ENCODE assay signal across 8 mouse cellular contexts in genomic region chr8:61908303-61909215, GRCm38 (mm10). TPM values are rescaled to one million over a fixed set of nuclear protein-coding genes. Genes with fewer than 3 reads are reported as not detected.
DNase-seq lines count a peak whose midpoint lies in the region; ATAC-seq lines count a peak whose summit lies in the region.

No protein-coding gene starts in this region.

- H3K4me1 ChIP-seq in kidney, embryonic 16.5 days (ENCODE audit: insufficient read depth, low read length), result no peaks in the 10 kb centered on the region
- H3K4me1 ChIP-seq in midbrain, embryonic 10.5 days, result 0 out of 2 replicates have a peak, but pooled peaks cover 4% of the 10 kb centered on the region

- no peaks in the 10 kb centered on the region for H3K9me3 ChIP-seq in kidney, embryonic 16.5 days (ENCODE audit: low read length)
- no peaks in the 10 kb centered on the region for H3K9me3 ChIP-seq in midbrain, embryonic 10.5 days (replicated peaks)

- ATAC-seq in kidney, embryonic 16.5 days (ENCODE audit: low FRiP score, low TSS enrichment), result 0 out of 2 replicates have a peak, but pooled peaks have one; percentile 19

- no peak overlapping the region; the same call in 1 of the 2 replicates for H3K4me2 ChIP-seq in kidney, embryonic 16.5 days (replicated peaks; ENCODE audit: low read depth, low read length)

- H3K36me3 ChIP-seq in kidney, embryonic 16.5 days (ENCODE audit: insufficient read depth, low read length), result no peaks in the 10 kb centered on the region
- H3K36me3 ChIP-seq in midbrain, embryonic 10.5 days, result no peaks in the 10 kb centered on the region

- WGBS in kidney, embryonic 16.5 days, result 60% methylated on average over 13 of the region's 13 CpGs
- WGBS in midbrain, embryonic 10.5 days, result 80% methylated on average over 13 of the region's 13 CpGs

- no peak overlapping the region for H3K4me3 ChIP-seq in kidney, embryonic 16.5 days (ENCODE audit: low read length)
- H3K4me3 ChIP-seq in midbrain, embryonic 10.5 days, result no peak overlapping the region

- no peak overlapping the region for H3K9ac ChIP-seq in kidney, embryonic 16.5 days (replicated peaks; ENCODE audit: low read length)

- intact Hi-C loops in gastrocnemius, postnatal 36 days (cut with DNase I), result no loop called here

- no peaks in the 10 kb centered on the region for H3K27me3 ChIP-seq in kidney, embryonic 16.5 days (ENCODE audit: insufficient read depth, low read length)
- H3K27me3 ChIP-seq in midbrain, embryonic 10.5 days (ENCODE audit: low read depth, poor library complexity, severe bottlenecking), result no peaks in the 10 kb centered on the region

- DNase-seq in 3134 (ENCODE audit: extremely low read depth, insufficient read length, low spot score) (peak; percentile 5), 416B (ENCODE audit: low read depth) (peak; percentile 29)
- DNase-seq in gastrocnemius, postnatal 36 days, result peak; percentile 47 to 61
- DNase-seq in lung, postnatal 4 days, result peak; percentile 32 to 55
- no peak for DNase-seq in urinary bladder, postnatal 25 days (ENCODE audit: low spot score)
- no peak for DNase-seq in urinary bladder, adult 18-20 months (ENCODE audit: low spot score in 2 of 2)
- DNase-seq in midbrain, embryonic 10.5 days (ENCODE audit: low spot score), result no peak

- no peak overlapping the region for H3K27ac ChIP-seq in kidney, embryonic 16.5 days (ENCODE audit: low read length)
- no peak overlapping the region for H3K27ac ChIP-seq in midbrain, embryonic 10.5 days (replicated peaks)

RNA-seq across cellular contexts. Expression of gene Palld, which starts 6.1 kb away (rescaled TPM):
- 10 to 100 TPM; 91.3 to 94.6 TPM for total RNA-seq in gastrocnemius, postnatal 36 days (2021)
- 71.8 and 75.2 TPM in 2 replicates for polyA plus RNA-seq in kidney, embryonic 16.5 days (2015; fragmentation: Nextera tagmentation; extraction: Ambion mirVana)
- 58.2 and 63.9 TPM in 2 replicates for polyA plus RNA-seq in midbrain, embryonic 10.5 days (2016; fragmentation: Nextera tagmentation; extraction: Ambion mirVana)

RNA-seq across cellular contexts. Expression of gene Ddx60, which starts 19.3 kb away (rescaled TPM):
- 1 to 10 TPM; 1.1 to 1.6 TPM for total RNA-seq in gastrocnemius, postnatal 36 days (2021)
- polyA plus RNA-seq in kidney, embryonic 16.5 days (2015; fragmentation: Nextera tagmentation; extraction: Ambion mirVana), result 0.40 and 0.44 TPM in 2 replicates
- polyA plus RNA-seq in midbrain, embryonic 10.5 days (2016; fragmentation: Nextera tagmentation; extraction: Ambion mirVana), result 0.14 and 0.37 TPM in 2 replicates

Comparison
In these comparisons a context has a peak if more than half of its experiments do, and no peak if none do; other contexts are left out.
1. DNase-seq: peak in 3134 (single experiment), 416B (single experiment), gastrocnemius, postnatal 36 days (2 of 2) and lung, postnatal 4 days (2 of 2); none in urinary bladder, postnatal 25 days (single experiment), urinary bladder, adult 18-20 months (0 of 2) and midbrain, embryonic 10.5 days (single experiment).